Mouse (Mus musculus): ENCODE results near the gene Unc80.
"Not testable (repeated sequence)": the region's sequence is repeated elsewhere in the genome, so short reads cannot be mapped to it uniquely, and the experiment has no call there.

The Unc80 gene

DNA sequence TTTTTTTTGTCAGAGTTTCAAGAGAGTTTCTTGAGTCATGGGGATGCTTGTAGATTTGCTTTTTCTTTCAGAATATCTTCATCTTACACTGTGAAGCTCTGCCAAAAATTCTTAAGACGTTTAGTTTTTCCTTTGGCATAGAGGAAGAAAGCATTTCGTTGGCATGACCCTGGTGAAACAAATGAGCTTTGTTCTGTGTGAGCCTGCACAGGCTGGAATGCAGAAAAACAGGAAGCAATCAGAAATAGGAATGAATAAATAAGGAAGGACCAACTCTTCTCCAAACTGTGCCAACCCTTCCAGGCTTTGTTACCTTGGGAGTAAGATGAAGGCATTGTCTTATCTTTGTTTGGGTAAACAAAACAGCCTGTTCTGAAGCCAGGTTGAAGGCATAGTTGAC lies 149.0 kb downstream of the Unc80 start:
- no peak for ATAC-seq (ENCODE audit: low TSS enrichment)

DNA sequence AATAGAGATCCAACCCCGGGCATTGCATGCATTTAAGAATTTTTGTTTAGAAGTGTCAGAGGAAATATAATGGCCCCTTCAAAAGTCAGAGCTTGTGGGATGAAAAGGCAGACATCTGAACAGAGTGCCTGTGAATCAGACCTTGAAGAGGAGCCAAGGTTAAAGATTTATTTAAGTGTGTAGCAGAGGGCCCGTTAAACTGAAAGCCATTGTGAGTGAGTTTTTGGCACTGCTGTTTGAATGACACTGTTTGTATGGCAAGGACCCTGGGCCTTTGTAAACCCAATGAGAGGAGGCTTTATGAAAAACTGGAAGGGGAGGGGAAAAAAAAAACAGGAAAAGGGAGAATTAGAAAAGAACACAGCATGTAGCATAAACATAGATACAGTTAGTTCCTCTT lies 170.0 kb downstream of the Unc80 start:
- no peak for ATAC-seq (ENCODE audit: low TSS enrichment)

DNA sequence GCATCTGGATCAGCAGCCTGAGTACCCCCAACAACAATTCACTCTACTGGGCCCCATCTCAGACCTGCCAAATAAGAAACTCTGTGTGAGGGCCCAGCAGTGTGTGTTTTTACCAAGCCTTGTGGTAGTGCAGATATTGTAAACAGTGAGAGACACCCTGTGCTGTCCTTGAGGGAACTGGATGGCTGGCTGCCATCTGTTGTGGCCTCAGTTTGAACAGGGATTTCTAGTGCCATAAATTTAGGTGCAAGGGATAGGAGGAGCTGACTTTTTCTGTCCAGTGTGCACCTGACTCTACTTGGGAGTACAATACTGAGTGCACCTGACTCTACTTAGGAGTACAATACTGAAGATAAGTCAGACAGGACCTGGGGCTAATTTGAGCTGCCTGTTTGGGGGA lies 178.7 kb downstream of the Unc80 start:
- ATAC-seq (ENCODE audit: low TSS enrichment): no peak

DNA sequence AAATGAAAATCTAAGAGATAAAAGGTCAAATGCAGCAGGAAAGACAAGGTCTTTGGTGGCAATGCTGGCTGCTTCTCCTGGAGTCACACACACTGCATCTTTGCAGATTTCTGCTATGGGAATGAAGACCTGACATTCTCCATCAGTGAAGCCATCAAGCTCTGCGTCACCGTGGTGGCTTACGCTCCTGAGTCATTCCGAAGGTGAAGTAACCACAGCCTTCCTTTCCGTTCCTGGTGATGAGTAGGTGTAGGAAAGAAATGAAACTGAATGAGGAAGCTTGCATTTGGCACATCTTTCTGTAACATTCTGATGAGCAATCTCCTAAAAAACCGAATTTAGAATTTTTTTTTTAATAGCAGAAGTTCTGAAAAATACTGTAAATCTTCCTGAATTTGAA lies 181.4 kb downstream of the Unc80 start:
- ATAC-seq (ENCODE audit: low TSS enrichment): peak; percentile 92

DNA sequence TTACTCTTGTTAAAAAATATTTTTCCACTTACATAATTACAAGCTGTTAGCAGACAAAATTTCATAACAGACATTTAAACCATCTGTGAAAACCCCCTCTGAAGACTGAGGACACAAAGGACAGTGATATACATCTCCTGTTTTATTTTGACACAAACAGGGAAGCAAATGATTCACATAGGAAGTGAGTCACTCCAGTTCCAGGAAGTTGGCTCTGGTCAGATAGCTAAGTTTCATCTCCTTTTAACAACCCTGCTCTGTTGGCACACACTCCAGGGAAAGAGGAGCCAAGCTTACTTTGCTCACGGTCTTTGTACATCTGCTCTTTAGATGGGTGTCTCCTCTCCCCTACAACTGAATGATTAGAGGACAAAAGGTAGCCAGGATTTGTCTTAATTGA lies 181.8 kb downstream of the Unc80 start:
- peak; percentile 51 for ATAC-seq (ENCODE audit: low TSS enrichment)

DNA sequence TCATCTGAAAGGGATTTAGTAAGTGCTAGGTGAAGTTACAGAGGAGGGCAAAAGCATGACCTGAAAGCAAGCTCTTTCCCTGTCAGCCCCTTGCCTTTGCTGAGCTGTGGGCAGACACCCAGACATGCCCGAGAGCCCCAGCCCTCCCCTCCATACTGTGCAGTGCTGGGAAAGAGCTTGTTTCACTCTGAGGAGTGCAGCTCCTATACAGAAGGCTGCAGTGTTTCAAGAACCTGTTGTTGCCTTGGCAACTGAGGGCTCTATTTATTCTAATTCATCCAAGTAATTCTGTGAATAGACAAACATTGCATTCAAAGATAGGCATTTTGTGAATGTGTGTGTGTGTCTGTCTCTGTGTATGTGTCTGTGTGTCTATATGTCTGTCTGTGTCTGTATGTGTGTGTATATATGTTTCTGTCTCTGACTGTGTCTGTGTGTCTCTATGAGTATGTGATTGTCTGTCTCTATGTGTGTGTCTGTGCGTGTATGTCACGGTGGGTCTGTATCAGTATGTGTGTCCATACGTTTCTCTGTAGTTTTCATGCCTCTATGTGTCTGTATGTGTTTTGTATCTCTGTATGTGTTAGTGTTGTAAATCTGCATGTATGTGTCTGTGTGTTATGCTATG lies 187.1 kb downstream of the Unc80 start:
- ATAC-seq (ENCODE audit: low TSS enrichment): peak; percentile 71

DNA sequence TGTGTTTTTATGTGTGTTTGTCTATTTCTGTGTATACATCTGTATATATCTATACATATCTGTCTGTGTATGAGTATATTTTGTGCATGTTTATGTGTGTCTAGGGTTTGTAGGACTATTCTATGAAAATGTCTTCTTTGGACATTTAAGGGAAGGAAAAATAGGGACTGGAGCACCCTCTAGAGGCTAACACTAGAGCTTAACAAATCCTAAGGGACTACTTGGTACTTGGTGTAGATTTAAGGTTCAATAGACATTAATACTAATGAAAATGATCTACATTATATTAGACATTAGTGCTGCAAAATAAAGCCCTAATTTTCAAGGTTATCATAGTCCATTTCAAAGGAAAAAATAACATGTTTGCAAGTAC lies 187.6 kb downstream of the Unc80 start:
- ATAC-seq (ENCODE audit: low TSS enrichment): peak; percentile 93

DNA sequence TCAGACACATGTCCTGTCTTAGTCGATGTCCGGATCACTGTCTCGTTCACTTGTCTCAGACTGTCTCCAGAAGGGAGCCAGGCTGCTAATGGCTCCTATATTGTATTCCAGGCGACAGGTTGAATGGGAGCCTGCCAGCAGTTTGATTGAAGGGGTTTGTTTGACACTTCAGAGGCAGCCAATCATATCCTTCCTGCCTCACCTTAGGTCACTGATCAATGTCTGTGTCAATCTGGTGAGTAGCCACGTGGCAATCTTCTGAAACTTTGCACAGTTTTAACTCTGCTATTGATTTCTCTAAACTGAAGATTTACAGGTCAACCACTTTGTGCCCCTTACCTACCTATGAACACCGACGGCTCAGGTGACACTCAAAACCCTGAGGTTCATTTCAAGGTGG lies 203.3 kb downstream of the Unc80 start:
- ATAC-seq (ENCODE audit: low TSS enrichment): no peak

DNA sequence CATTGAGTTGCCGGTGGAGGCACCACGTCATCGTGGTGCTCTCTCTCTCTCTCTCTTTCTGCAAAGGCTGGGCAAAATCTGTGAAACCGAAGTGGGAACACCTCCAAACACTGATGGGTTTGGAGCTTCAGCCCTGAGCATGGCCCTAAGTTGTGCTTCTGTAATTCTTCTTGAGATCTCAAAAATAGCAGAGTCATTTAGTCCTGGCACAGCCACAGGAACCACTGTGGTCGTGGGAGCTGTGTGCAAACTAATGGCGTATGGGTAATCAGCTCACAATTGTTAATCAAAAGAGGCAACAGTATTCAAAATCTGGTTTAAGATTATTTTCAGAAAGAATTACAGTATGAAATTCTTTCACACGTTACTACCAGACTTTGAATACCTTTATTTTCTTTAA lies 204.6 kb downstream of the Unc80 start:
- no peak for ATAC-seq (ENCODE audit: low TSS enrichment)

DNA sequence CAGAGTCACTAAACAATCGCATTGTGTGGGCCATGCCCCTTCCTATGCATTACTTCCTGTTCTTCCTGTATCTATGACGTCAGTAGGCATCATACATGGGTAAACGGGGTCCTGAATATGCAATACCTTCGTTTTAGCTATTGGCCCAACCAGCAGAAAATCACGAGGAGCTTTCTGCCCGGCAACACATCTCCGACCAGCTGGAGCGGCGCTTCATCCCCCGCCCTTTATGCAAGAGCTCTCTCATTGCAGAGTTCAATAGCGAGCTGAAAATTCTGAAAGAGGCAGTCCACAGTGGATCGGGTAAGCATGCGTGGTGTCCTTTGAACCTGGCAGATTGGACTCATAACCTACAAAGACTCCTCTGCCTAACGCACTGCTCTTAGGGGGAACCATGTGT lies 209.8 kb downstream of the Unc80 start:
- ATAC-seq (ENCODE audit: low TSS enrichment): peak; percentile 32; the same call in 1 of the 2 replicates

DNA sequence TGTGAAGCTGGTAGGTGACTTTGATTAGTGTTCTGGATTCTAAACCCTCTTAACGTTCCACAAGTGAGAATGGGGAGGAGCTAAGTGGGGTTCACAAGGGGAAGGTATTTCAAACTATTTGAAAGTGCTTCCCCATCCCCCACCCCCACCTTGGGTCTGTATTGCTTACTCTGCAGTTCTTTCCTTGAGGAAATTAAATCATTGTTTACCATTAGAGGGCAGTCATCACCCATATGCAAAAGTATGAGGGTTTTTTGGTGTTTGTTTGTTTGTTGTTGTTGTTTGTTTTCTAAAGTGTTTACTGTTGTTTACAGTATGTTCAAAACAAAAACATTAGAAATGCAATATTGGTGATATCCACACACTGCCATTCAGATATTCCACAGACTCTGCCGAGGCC lies 210.5 kb downstream of the Unc80 start:
- no peak for ATAC-seq (ENCODE audit: low TSS enrichment)

DNA sequence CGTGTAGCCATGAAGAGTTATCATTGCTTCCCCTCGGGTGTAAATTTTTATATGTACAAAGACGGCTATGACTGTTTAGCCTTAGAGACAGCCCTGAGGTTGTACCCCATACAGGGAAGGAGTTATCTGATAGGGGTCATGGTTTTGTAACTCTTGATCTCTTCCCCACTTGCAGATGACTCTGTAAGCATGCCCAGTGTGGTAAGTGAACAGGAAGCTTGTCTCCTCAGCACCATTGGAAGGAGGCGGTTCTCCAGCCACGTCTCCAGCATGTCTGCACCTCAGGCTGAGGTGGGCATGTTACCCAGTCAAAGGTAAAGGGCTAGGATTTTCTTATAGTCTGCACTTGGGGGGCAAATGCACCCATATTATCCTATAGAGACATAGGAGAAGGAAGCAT lies 214.8 kb downstream of the Unc80 start:
- no peak for ATAC-seq (ENCODE audit: low TSS enrichment)

DNA sequence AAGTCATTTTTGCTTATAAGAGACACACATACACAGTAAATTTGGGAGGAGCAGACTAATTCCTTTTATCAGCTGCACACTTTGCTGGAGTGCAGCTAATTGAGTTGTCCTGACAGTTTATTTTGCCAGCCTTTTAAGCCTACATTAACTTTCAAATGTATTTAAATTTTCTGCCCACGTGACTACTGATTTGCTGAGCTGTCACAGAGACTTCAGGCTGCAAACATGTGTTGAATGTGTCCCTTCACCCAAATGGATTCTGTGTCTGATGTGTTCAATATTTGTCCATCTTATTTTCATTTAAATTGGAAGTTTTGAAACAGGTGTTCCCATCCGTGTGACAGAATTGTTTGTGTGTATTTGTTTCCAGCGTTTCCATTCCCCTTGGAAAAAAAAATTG lies 223.6 kb downstream of the Unc80 start:
- no peak for ATAC-seq (ENCODE audit: low TSS enrichment)

DNA sequence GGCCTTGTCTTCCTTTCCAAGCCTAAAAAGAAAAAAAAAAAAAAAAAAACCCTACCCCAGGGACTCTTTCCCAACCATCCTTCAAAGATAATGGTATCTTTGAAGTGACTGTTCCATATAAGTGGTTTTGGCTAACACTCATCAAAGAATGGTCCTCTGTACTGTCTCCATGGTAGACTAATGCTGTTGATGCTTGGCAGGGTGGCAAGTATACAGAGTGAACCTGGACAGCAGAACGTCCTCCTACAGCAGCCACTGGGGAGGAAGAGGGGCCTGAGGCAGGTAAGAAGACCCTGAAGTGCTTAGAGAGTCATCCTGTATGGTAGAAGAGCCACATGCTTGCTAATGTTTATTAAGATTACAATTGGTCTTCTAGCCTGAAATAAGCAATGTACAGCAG lies 224.1 kb downstream of the Unc80 start:
- no peak for ATAC-seq (ENCODE audit: low TSS enrichment)

DNA sequence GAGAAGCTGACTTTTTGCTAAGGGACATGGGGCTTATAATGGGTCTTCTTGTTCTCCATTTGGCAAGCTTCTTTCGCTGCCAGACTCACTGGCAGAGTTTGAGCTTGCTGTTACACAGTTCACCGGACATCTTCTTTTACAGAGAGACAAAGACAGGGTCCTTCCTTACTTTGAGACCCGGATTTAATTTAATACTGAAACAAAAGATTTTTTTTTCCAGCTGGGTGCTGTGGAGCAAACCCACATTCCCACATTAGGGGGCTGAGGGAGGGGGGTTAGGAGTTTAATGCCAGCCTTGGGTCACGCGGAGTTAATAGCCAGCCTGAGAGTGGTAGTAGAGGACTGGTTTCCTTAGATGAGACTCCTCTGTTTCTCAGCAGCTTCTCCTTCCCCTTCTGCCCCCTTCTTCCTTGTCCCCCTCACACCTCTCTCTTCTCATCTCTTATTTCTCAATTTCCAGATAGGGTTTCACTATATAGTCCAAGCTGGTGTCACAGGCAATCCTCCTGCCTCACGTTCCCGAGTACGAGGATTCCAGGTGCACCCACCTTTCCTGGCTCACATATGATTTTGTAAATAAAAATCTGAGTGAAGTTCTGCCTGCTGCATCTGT lies 224.7 kb downstream of the Unc80 start:
- no peak for ATAC-seq (ENCODE audit: low TSS enrichment)

DNA sequence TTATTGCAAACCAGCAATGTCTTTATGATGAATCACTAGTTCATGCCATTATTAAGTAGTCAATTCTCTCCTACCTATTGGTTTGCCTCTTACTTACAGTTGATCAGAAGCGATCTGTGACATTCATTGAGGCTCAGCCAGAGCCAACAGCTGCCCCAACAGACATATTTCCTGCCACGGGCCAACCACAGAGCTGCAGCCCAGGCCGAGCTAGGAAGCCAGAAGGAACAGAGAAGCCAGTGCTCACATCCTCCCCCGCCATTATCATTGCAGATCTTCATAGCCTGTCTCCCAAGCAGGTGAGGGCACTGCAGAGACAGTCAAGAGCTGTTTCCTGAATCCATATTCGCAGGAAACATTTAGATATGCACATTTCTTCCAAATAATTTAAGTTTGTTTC lies 226.1 kb downstream of the Unc80 start:
- no peak for ATAC-seq (ENCODE audit: low TSS enrichment)

DNA sequence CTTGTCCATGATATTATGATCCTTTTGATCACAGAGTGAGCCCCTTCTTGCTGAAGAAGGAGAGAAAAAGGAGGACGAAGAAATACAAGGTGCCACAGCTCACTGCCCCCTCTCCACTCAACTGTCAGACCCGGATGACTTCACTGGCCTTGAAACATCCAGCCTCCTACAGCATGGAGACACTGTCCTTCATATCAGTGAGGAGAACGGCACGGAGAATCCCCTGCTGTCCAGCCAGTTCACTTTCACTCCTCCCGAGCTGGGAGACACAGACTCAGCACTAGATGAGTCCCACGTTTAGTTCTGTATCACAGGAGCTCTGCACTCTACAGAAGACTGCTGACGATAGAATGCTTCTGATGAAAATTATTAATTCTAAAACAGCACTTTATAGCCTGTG lies 227.1 kb downstream of the Unc80 start:
- no peak for ATAC-seq (ENCODE audit: low TSS enrichment)

DNA sequence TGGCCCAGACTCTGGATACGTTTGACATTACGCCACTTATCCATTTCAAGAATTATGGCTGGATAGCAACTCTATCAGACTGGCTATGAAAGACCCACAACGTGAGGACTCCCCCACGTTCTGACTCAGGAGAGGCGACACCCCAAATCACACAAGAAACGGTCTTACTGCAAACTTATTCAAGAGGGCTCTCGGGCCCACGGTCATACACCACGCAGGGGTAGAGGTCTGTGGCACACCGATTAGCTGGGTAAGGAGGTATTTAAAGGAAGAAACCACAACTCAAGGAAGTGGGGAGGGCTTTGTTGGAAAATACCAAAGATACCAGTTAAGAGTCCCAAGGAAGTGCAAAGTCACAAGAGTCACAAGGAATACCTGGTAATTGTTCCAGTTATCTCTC lies 231.5 kb downstream of the Unc80 start:
- ATAC-seq (ENCODE audit: low TSS enrichment): not testable (repeated sequence)

DNA sequence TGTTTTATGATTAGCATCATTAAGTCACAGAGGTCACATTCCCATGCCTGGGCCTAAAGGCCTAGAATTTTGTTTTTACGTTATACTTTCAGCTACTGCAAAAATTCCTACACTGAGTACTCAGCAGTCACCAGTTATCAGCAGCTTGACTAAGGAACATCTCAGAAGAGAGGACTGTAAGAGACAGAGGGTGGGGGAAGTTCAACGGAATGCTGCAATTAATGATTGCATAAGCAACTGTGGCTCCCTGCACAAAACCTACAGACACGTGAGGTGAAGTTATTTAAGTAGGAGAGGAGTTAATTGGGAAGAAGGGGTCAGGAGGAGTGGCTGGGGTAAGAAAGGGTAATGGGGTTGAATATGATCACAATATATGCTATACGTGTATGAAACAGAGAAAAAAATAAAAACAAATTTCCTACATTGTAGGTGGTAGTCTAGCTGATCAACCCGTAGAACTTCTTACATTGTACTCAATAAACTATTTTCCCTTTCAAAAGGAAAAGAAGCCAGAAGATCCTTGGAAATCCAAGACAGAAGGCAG lies 232.1 kb downstream of the Unc80 start:
- peak; percentile 7; the same call in 1 of the 2 replicates for ATAC-seq (ENCODE audit: low TSS enrichment)

DNA sequence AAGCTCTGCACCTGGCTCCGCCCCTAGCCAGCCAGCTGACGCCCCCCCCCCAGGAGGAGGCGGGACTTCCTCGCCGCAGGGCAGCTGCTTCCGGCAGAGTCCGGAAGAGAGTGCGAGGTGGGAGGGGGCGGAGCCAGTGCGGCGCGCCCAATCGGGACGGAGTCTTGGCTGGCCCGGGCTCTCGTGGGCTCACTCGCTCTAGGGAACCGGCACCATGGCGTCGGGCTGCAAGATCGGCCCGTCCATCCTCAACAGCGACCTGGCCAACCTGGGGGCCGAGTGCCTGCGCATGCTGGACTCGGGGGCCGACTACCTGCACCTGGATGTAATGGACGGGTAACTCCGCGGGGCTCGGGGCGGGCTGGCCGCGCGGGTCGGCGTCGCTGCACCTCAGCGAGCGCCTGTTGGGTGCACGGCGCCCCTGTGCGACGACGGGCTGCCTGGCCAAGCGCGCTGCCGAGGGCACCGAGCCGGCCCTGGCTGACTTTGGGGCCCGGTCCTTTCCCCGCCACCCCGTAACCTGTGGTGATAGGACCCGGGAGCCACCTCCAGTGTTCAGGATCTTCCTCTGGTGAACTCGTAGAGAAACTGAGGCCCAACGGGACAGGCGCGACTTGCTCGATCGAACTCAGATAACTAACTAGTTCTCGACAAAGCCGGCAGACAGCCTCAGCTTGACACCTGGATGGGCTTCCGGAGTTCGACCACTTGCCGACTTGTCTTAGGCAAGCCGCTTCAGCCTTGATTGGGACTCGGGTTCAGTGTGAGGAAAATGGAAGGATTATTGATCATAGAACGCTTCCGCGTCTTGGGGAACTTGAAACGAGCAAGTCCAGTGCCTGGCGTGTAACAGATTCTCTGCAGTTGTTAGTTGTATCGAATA lies 232.8 kb downstream of the Unc80 start, which contains the start of gene Rpe:
Gene Rpe, plus strand, starts transcription at position 139 of the 883 bp plus-strand sequence.
- peak; percentile 98 for ATAC-seq (ENCODE audit: low TSS enrichment)

DNA sequence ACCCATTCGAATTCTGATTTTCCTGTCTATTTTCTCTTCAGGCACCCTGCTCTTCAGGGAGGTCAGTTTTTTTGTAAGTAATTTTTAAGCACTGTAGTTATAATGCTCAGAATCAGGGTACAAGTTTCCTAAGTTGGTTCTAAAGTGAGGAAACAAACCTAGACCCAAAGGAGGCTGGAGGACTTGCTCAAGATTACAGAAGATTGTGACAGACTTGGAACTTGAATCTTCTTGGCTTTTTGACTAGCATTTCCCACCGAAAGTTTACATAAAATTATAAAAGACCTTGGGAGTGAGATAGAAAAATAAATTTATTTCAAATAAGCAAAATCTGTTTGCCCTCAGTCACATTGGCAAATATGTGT lies 233.4 kb downstream of the Unc80 start:
- no peak for ATAC-seq (ENCODE audit: low TSS enrichment)

DNA sequence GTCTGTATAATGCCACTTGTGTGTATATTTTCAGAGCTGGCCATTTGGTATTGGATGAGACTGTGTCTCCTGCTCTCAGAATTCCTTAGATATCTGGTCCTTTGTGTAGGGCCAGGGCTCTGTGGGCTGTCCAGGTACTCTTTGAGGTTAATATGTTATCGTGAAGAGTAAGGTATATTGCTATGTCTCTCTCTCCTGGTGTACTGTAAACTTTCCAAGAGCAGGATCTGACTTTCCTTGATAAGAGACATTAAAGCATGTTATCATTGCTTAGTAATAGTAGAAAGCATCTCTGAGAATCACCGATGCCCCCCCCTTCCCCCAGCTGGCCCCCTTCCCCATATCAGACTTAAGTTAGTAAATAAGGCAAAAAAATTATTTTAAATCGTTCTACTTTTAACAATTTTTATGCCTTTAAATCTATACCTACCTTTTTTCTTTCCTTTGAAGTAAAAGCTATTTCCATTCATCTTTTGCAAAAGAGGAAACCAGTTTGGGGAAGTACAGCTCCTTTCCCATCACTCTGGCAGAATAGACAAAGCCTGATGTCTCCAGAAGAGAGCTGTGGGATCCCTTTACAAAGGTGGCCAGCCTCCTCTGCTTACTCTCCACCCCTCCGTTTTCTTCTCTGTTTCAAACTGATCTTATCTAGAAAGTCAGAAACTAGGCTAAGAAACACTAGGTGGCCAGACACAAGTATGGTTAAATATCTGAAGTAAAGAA lies 234.6 kb downstream of the Unc80 start:
- ATAC-seq (ENCODE audit: low TSS enrichment): no peak
